ENCODE assay signal across 7 mouse cellular contexts in the genomic region with DNA sequence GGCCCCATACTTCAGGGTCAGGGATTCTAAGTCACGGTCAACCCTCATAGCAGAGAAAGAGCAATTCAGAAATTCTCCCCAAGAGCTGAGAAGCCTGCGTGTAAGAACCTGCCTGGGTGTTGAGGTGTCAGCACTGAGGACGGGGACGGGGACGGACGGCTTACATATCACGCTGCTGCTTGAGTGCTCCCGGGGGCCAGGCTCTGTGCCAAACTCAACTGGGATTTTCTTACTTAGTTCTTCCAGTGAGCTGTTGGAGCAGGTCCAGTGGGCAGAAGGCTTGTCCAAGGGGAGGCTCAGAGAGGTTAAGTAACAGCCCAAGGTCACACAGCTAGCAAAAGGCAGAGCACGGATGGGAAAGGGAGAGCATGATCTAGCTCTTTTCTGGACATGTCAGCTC. TPM values are rescaled to one million over a fixed set of nuclear protein-coding genes. Genes with fewer than 3 reads are reported as not detected.
DNase-seq lines count a peak whose midpoint lies in the region; ATAC-seq lines count a peak whose summit lies in the region.

No protein-coding gene starts in this region.

- DNase-seq in kidney, adult 18-20 months: peak; percentile 67
- DNase-seq in kidney, postnatal 10 days: peak; percentile 85
- peak; percentile 48 for DNase-seq in lung, postnatal 36 days
- DNase-seq in right cerebral cortex, postnatal 36 days (ENCODE audit: low spot score in 2 of 2): no peak
- no peak for DNase-seq in Muller cell, postnatal 12 days (ENCODE audit: inconsistent ontology term)

- 68% methylated on average over 9 of the region's 9 CpGs for WGBS in kidney, embryonic 14.5 days
- 50% methylated on average over 9 of the region's 9 CpGs for WGBS in embryonic facial prominence, embryonic 13.5 days

- H3K36me3 ChIP-seq in kidney, embryonic 14.5 days (ENCODE audit: control insufficient read depth, insufficient read depth, low read length): no peaks in the 10 kb centered on the region
- peaks cover 14% of the 10 kb centered on the region for H3K36me3 ChIP-seq in embryonic facial prominence, embryonic 13.5 days

- no peak overlapping the region for H3K4me2 ChIP-seq in kidney, embryonic 14.5 days (replicated peaks; ENCODE audit: low read depth, low read length)
- peak overlapping the region; percentile 16; the same call in 1 of the 2 replicates for H3K4me2 ChIP-seq in embryonic facial prominence, embryonic 13.5 days

- no peak overlapping the region for H3K9ac ChIP-seq in kidney, embryonic 14.5 days (ENCODE audit: low read depth, low read length)
- no peak overlapping the region for H3K9ac ChIP-seq in embryonic facial prominence, embryonic 13.5 days

- no peaks in the 10 kb centered on the region for H3K4me1 ChIP-seq in kidney, embryonic 14.5 days (ENCODE audit: control insufficient read depth, insufficient read depth, low read length)
- peaks cover 69% of the 10 kb centered on the region for H3K4me1 ChIP-seq in embryonic facial prominence, embryonic 13.5 days

- no peak overlapping the region for H3K27ac ChIP-seq in kidney, embryonic 14.5 days (ENCODE audit: low read depth, low read length)
- H3K27ac ChIP-seq in embryonic facial prominence, embryonic 13.5 days: peak overlapping the region; percentile 68

- ATAC-seq in kidney, embryonic 14.5 days (ENCODE audit: low FRiP score, low TSS enrichment): no peak
- no peak for ATAC-seq in embryonic facial prominence, embryonic 13.5 days (ENCODE audit: insufficient number of reproducible peaks, insufficient read depth, low FRiP score, low TSS enrichment, low read depth)

- H3K9me3 ChIP-seq in kidney, embryonic 14.5 days (ENCODE audit: control insufficient read depth, low read length): no peaks in the 10 kb centered on the region
- H3K9me3 ChIP-seq in embryonic facial prominence, embryonic 13.5 days: no peaks in the 10 kb centered on the region

- no peaks in the 10 kb centered on the region for H3K27me3 ChIP-seq in kidney, embryonic 14.5 days (ENCODE audit: control insufficient read depth, insufficient read depth, low read length)
- no peaks in the 10 kb centered on the region for H3K27me3 ChIP-seq in embryonic facial prominence, embryonic 13.5 days

- H3K4me3 ChIP-seq in kidney, embryonic 14.5 days (ENCODE audit: low read length): no peak overlapping the region
- H3K4me3 ChIP-seq in embryonic facial prominence, embryonic 13.5 days: no peak overlapping the region

RNA-seq across cellular contexts. Expression of gene Alpl, which starts 44.5 kb away (rescaled TPM):
- 5.9 and 10.2 TPM in 2 replicates for polyA plus RNA-seq in kidney, embryonic 14.5 days (2014; fragmentation: Nextera tagmentation; extraction: Ambion mirVana)
- 110 and 122 TPM in 2 replicates for polyA plus RNA-seq in embryonic facial prominence, embryonic 13.5 days (2015; fragmentation: Nextera tagmentation; extraction: Ambion mirVana)

Comparison
In these comparisons a context has a peak if more than half of its experiments do, and no peak if none do; other contexts are left out.
1. DNase-seq: peak in kidney, adult 18-20 months (single experiment), kidney, postnatal 10 days (single experiment) and lung, postnatal 36 days (single experiment); none in right cerebral cortex, postnatal 36 days (0 of 2) and Muller cell, postnatal 12 days (single experiment).